Mouse (Mus musculus): ENCODE data around the gene Ccdc6.
"Not testable (repeated sequence)": the region's sequence is repeated elsewhere in the genome, so short reads cannot be mapped to it uniquely, and the experiment has no call there.

Gene Ccdc6

GRCm38 (mm10) chr10:70199466-70200210 lies 102.7 kb downstream of the Ccdc6 start:
- Histone ChIP-seq H3K4me1 (replicated peaks; ENCODE audit: low read depth, low read length) (peaks cover 11% of the 10 kb centered on the region), H3K9me3 (ENCODE audit: low read length) (no peaks in the 10 kb centered on the region), H3K4me3 (replicated peaks; ENCODE audit: low read length) (no peak overlapping the region), H3K27me3 (ENCODE audit: insufficient read depth, low read length) (no peaks in the 10 kb centered on the region), H3K36me3 (ENCODE audit: insufficient read depth, low read length) (no peaks in the 10 kb centered on the region)
- TF ChIP-seq POU5F1 (IDR thresholded peaks at IDR 0.05; ENCODE audit: borderline replicate concordance, low read length), result no peak
- no peak for TF ChIP-seq NANOG (IDR thresholded peaks at IDR 0.05; ENCODE audit: borderline replicate concordance, low read length)
- TF ChIP-seq CTCF (conservative IDR thresholded peaks at IDR 0.05; ENCODE audit: low read length), result no peak

GRCm38 (mm10) chr10:70200889-70201500 lies 104.1 kb downstream of the Ccdc6 start:
- Histone ChIP-seq H3K36me3 (ENCODE audit: insufficient read depth, low read length) (no peaks in the 10 kb centered on the region), H3K27me3 (ENCODE audit: insufficient read depth, low read length) (no peaks in the 10 kb centered on the region), H3K4me1 (replicated peaks; ENCODE audit: low read depth, low read length) (peaks cover 2% of the 10 kb centered on the region), H3K4me3 (replicated peaks; ENCODE audit: low read length) (no peak overlapping the region), H3K9me3 (ENCODE audit: low read length) (no peaks in the 10 kb centered on the region)
- TF ChIP-seq POU5F1 (IDR thresholded peaks at IDR 0.05; ENCODE audit: borderline replicate concordance, low read length), result no peak
- TF ChIP-seq NANOG (IDR thresholded peaks at IDR 0.05; ENCODE audit: borderline replicate concordance, low read length), result no peak
- no peak for TF ChIP-seq CTCF (conservative IDR thresholded peaks at IDR 0.05; ENCODE audit: low read length)

DNA sequence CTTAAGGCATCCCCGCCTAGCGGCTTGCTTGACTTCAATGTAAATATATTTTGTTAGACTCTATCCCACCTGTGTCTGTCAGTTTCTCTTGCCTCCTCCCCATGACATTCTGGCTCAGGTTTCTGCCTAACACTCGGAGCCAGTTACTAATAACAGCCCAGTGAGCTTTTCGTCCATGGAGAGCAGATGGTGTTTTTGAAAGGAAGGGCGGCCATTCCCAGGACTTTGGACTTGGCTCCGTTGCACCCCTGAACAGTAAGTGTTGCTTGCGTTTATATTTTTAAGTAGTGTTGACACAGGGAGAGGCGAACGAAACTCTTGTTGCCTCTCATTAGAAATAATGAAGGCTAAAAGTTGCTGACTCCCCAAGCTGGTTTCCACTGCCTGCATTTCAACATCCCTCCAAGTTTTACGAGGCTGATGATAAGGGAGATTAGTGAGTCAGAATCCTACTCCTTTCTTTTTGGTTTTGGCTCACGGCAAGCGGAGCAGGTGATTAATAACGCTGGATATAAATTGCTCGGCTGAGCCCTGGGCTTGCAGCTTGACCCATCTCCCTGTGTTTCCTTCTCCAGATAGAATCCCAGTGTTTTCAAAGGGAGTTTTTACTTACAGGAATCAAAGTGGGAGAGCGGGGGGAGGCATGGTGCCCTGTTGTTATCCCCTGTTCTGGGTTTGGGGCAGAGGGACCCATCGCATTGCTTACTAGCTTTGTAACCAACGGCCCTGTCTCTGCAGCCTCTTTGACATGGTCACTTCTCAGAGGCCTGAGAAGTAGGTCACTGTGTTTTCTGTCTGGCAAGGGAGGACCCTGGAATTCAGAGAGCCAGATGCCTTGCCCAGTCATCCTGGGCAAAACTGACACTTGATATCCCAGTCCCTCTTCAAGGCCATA lies 107.8 kb downstream of the Ccdc6 start, which contains the start of gene Mrln:
Gene Mrln, plus strand, starts transcription at position 160 of the 895 bp plus-strand sequence.
- H3K27me3 ChIP-seq (ENCODE audit: insufficient read depth, low read length), result no peaks in the 10 kb centered on the region
- no peaks in the 10 kb centered on the region for H3K4me1 ChIP-seq (replicated peaks; ENCODE audit: low read depth, low read length)
- no peak within 1 kb of the TSS for H3K4me3 ChIP-seq (replicated peaks; ENCODE audit: low read length)
- no peaks in the 10 kb centered on the region for H3K9me3 ChIP-seq (ENCODE audit: low read length)
- no peaks in the 10 kb centered on the region for H3K36me3 ChIP-seq (ENCODE audit: insufficient read depth, low read length)
- no peak for TF ChIP-seq CTCF (conservative IDR thresholded peaks at IDR 0.05; ENCODE audit: low read length)
- TF ChIP-seq POU5F1 (IDR thresholded peaks at IDR 0.05; ENCODE audit: borderline replicate concordance, low read length), result no peak
- TF ChIP-seq NANOG (IDR thresholded peaks at IDR 0.05; ENCODE audit: borderline replicate concordance, low read length), result no peak

GRCm38 (mm10) chr10:70211281-70211680 lies 114.4 kb downstream of the Ccdc6 start:
- TF ChIP-seq POU5F1 (IDR thresholded peaks at IDR 0.05; ENCODE audit: borderline replicate concordance, low read length) (no peak), CTCF (conservative IDR thresholded peaks at IDR 0.05; ENCODE audit: low read length) (no peak), NANOG (IDR thresholded peaks at IDR 0.05; ENCODE audit: borderline replicate concordance, low read length) (no peak)
- Histone ChIP-seq H3K9me3 (ENCODE audit: low read length) (no peaks in the 10 kb centered on the region), H3K27me3 (ENCODE audit: insufficient read depth, low read length) (no peaks in the 10 kb centered on the region), H3K4me3 (replicated peaks; ENCODE audit: low read length) (no peak overlapping the region), H3K36me3 (ENCODE audit: insufficient read depth, low read length) (no peaks in the 10 kb centered on the region), H3K4me1 (replicated peaks; ENCODE audit: low read depth, low read length) (peaks cover 4% of the 10 kb centered on the region)

DNA sequence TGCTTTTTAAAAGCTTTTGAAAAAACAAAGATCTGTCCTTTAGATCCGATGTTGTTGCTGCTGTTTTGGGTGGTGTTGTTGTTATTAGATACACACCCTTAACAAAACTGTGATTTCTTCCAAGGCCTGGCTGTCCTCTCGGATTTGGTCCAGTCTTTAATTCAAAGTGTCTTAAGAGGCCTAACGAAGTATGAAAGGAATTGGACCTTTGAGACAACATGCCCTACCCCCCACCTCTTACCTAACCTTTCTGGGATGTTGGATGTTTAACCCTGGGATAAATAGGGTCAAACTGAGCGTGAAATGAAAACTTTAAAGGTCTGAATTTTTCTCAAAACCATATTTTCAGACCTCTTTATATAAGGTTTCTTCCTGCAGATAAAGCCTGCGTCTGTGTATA lies 124.0 kb downstream of the Ccdc6 start:
- H3K9me3 ChIP-seq (ENCODE audit: low read length), result no peaks in the 10 kb centered on the region
- no peaks in the 10 kb centered on the region for H3K27me3 ChIP-seq (ENCODE audit: insufficient read depth, low read length)
- no peak overlapping the region for H3K4me3 ChIP-seq (replicated peaks; ENCODE audit: low read length)
- TF ChIP-seq CTCF (conservative IDR thresholded peaks at IDR 0.05; ENCODE audit: low read length) (no peak), POU5F1 (IDR thresholded peaks at IDR 0.05; ENCODE audit: borderline replicate concordance, low read length) (no peak), NANOG (IDR thresholded peaks at IDR 0.05; ENCODE audit: borderline replicate concordance, low read length) (no peak)
- peaks cover 10% of the 10 kb centered on the region for H3K4me1 ChIP-seq (replicated peaks; ENCODE audit: low read depth, low read length)
- H3K36me3 ChIP-seq (ENCODE audit: insufficient read depth, low read length), result no peaks in the 10 kb centered on the region

- not testable (repeated sequence) for H3K27me3 ChIP-seq (ENCODE audit: insufficient read depth, low read length); H3K36me3 ChIP-seq (ENCODE audit: insufficient read depth, low read length); H3K4me1 ChIP-seq (replicated peaks; ENCODE audit: low read depth, low read length); H3K4me3 ChIP-seq (replicated peaks; ENCODE audit: low read length); H3K9me3 ChIP-seq (ENCODE audit: low read length)
These were observed 125.3 kb downstream of the Ccdc6 start for GRCm38 (mm10) chr10:70222231-70222630.

DNA sequence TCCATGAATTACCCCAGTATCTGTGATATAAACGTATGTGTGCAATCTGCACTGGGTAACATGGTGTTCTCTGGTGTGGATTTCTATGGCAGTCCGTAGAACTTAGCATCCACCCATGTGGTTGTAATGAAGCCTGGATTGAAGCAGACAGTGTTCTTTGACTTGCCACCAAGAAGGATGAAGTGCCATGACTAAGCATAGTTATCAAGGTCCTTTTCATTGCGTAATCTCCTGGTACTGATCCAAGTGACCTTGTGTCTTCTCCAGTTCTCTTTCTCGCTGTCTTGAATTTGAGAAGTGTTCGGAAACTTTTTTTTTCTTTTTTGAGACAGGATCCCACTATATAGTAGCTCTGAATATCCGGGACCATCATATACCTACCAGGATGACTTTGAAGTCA lies 127.7 kb downstream of the Ccdc6 start:
- TF ChIP-seq POU5F1 (IDR thresholded peaks at IDR 0.05; ENCODE audit: borderline replicate concordance, low read length) (no peak), NANOG (IDR thresholded peaks at IDR 0.05; ENCODE audit: borderline replicate concordance, low read length) (no peak), CTCF (conservative IDR thresholded peaks at IDR 0.05; ENCODE audit: low read length) (no peak)

DNA sequence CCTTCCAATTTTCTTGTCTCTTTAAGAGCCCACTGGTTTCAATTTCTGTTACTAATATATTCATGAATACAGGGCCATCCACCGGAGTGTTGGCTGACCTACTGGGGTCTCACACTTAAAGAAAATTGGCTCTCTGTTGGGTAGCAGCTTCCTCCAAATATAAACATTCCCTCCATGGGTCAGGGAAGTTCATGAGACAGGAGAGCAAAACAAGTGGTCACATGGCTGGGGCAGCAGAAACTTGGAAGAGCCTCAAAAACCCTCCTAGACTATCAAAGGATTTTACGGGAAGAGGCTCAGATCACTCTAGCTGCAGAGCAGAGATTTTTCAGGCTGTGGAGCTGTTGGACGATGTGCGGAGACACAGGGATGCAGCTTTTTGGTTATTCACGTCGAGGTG lies 128.8 kb downstream of the Ccdc6 start:
- no peaks in the 10 kb centered on the region for H3K9me3 ChIP-seq (ENCODE audit: low read length)
- H3K36me3 ChIP-seq (ENCODE audit: insufficient read depth, low read length), result no peaks in the 10 kb centered on the region
- H3K27me3 ChIP-seq (ENCODE audit: insufficient read depth, low read length), result peaks cover 15% of the 10 kb centered on the region; the same call in 1 of the 2 replicates
- 0 out of 2 replicates have a peak, but pooled peaks cover 7% of the 10 kb centered on the region for H3K4me1 ChIP-seq (replicated peaks; ENCODE audit: low read depth, low read length)
- H3K4me3 ChIP-seq (replicated peaks; ENCODE audit: low read length), result no peak overlapping the region
- no peak for TF ChIP-seq POU5F1 (IDR thresholded peaks at IDR 0.05; ENCODE audit: borderline replicate concordance, low read length)
- no peak for TF ChIP-seq NANOG (IDR thresholded peaks at IDR 0.05; ENCODE audit: borderline replicate concordance, low read length)
- no peak for TF ChIP-seq CTCF (conservative IDR thresholded peaks at IDR 0.05; ENCODE audit: low read length)

More for the DNA sequence above, 127.7 kb downstream of the Ccdc6 start:
- Histone ChIP-seq H3K27me3 (ENCODE audit: insufficient read depth, low read length) (0 out of 2 replicates have a peak, but pooled peaks cover 9% of the 10 kb centered on the region), H3K9me3 (ENCODE audit: low read length) (no peaks in the 10 kb centered on the region), H3K36me3 (ENCODE audit: insufficient read depth, low read length) (no peaks in the 10 kb centered on the region), H3K4me1 (replicated peaks; ENCODE audit: low read depth, low read length) (0 out of 2 replicates have a peak, but pooled peaks cover 7% of the 10 kb centered on the region), H3K4me3 (replicated peaks; ENCODE audit: low read length) (no peak overlapping the region)

Measured in E14TG2a.4 (cell line).